Mouse (Mus musculus) kidney, postnatal 4 days (tissue): Measurements from ENCODE around the gene Ccdc86.

Experiments used
- DNase-seq, 2 experiments: peaks; one replicate each; pipeline ENCODE4 v3.0.0; 2021; ENCODE audit warnings: mixed read lengths in 2 of 2

Ccdc86 gene

GRCm38 (mm10) chr19:10904927-10905727, 43.9 kb downstream of the Ccdc86 start:
- DNase-seq = peak; percentile 81 to 89

- no peak for DNase-seq
These were observed 44.6 kb downstream of the Ccdc86 start for GRCm38 (mm10) chr19:10904512-10904911.

- DNase-seq = no peak
These were observed 48.0 kb downstream of the Ccdc86 start for GRCm38 (mm10) chr19:10901046-10901445.

GRCm38 (mm10) chr19:10900315-10900714, 48.8 kb downstream of the Ccdc86 start:
- DNase-seq = no peak

- no peak for DNase-seq
These were observed 51.6 kb downstream of the Ccdc86 start for GRCm38 (mm10) chr19:10897491-10897890.

- no peak for DNase-seq
These were observed 52.2 kb downstream of the Ccdc86 start for GRCm38 (mm10) chr19:10896849-10897248.

GRCm38 (mm10) chr19:10895708-10896107, 53.4 kb downstream of the Ccdc86 start:
- DNase-seq = no peak

GRCm38 (mm10) chr19:10895016-10895528, 54.0 kb downstream of the Ccdc86 start, which contains the start of gene Prpf19:
Gene Prpf19 (plus strand): TSS chr19:10895231.
- peak; percentile 99 for DNase-seq

- no peak for DNase-seq
These were observed 56.9 kb downstream of the Ccdc86 start for GRCm38 (mm10) chr19:10892201-10892600.
